Mouse (Mus musculus): ENCODE measurements around the gene Tnrc6c. TPM values are rescaled to one million over a fixed set of nuclear protein-coding genes. Genes with fewer than 3 reads are reported as not detected.
A peak's percentile ranks its signal among the peaks of the same experiment; 100 is the strongest.

Gene Tnrc6c
- polyA plus RNA-seq, 1 experiment = 24.8 TPM

GRCm38 (mm10) chr11:117686021-117686420 is 31.9 kb downstream of the Tnrc6c start:
- H3K4me1 ChIP-seq (ENCODE audit: control insufficient read depth, insufficient read depth, low read length) = no peaks in the 10 kb centered on the region
- no peak for TF ChIP-seq CTCF (IDR thresholded peaks at IDR 0.05; ENCODE audit: borderline replicate concordance, insufficient read depth, low read length)
- H3K27ac ChIP-seq (ENCODE audit: insufficient read depth, low read length) = no peak overlapping the region
- no peak overlapping the region for H3K4me3 ChIP-seq (ENCODE audit: insufficient read depth, low read length)

GRCm38 (mm10) chr11:117688603-117689002 is 34.5 kb downstream of the Tnrc6c start:
- TF ChIP-seq POLR2A (IDR thresholded peaks at IDR 0.05; ENCODE audit: low read depth, low read length) = no peak
- TF ChIP-seq CTCF (IDR thresholded peaks at IDR 0.05; ENCODE audit: borderline replicate concordance, insufficient read depth, low read length) = no peak
- H3K4me1 ChIP-seq (ENCODE audit: control insufficient read depth, insufficient read depth, low read length) = no peaks in the 10 kb centered on the region
- no peak overlapping the region for H3K27ac ChIP-seq (ENCODE audit: insufficient read depth, low read length)
- no peak overlapping the region for H3K4me3 ChIP-seq (ENCODE audit: insufficient read depth, low read length)

- TF ChIP-seq POLR2A (IDR thresholded peaks at IDR 0.05; ENCODE audit: low read depth, low read length) = no peak
- no peak for TF ChIP-seq CTCF (IDR thresholded peaks at IDR 0.05; ENCODE audit: borderline replicate concordance, insufficient read depth, low read length)
- H3K27ac ChIP-seq (ENCODE audit: insufficient read depth, low read length) = no peak overlapping the region
- no peak overlapping the region for H3K4me3 ChIP-seq (ENCODE audit: insufficient read depth, low read length)
- no peaks in the 10 kb centered on the region for H3K4me1 ChIP-seq (ENCODE audit: control insufficient read depth, insufficient read depth, low read length)
Observed at GRCm38 (mm10) chr11:117691311-117691710, 37.2 kb downstream of the Tnrc6c start.

- H3K4me1 ChIP-seq (ENCODE audit: control insufficient read depth, insufficient read depth, low read length) = no peaks in the 10 kb centered on the region; the same call in 1 of the 2 replicates
- H3K4me3 ChIP-seq (ENCODE audit: insufficient read depth, low read length) = no peak overlapping the region
- TF ChIP-seq CTCF (IDR thresholded peaks at IDR 0.05; ENCODE audit: borderline replicate concordance, insufficient read depth, low read length) (no peak), POLR2A (IDR thresholded peaks at IDR 0.05; ENCODE audit: low read depth, low read length) (no peak)
- no peak overlapping the region for H3K27ac ChIP-seq (ENCODE audit: insufficient read depth, low read length)
Observed at GRCm38 (mm10) chr11:117694050-117694449, 40.0 kb downstream of the Tnrc6c start.

GRCm38 (mm10) chr11:117696585-117696984 is 42.5 kb downstream of the Tnrc6c start:
- no peak for TF ChIP-seq POLR2A (IDR thresholded peaks at IDR 0.05; ENCODE audit: low read depth, low read length)
- H3K4me3 ChIP-seq (ENCODE audit: insufficient read depth, low read length) = no peak overlapping the region
- no peaks in the 10 kb centered on the region; the same call in 1 of the 2 replicates for H3K4me1 ChIP-seq (ENCODE audit: control insufficient read depth, insufficient read depth, low read length)
- no peak overlapping the region for H3K27ac ChIP-seq (ENCODE audit: insufficient read depth, low read length)

GRCm38 (mm10) chr11:117700871-117701270 is 46.8 kb downstream of the Tnrc6c start:
- H3K4me3 ChIP-seq (ENCODE audit: insufficient read depth, low read length) = no peak overlapping the region
- H3K27ac ChIP-seq (ENCODE audit: insufficient read depth, low read length) = no peak overlapping the region
- TF ChIP-seq CTCF (IDR thresholded peaks at IDR 0.05; ENCODE audit: borderline replicate concordance, insufficient read depth, low read length) (no peak), POLR2A (IDR thresholded peaks at IDR 0.05; ENCODE audit: low read depth, low read length) (no peak)
- H3K4me1 ChIP-seq (ENCODE audit: control insufficient read depth, insufficient read depth, low read length) = no peaks in the 10 kb centered on the region; the same call in 1 of the 2 replicates

- Histone ChIP-seq H3K4me3 (ENCODE audit: insufficient read depth, low read length) (no peak overlapping the region), H3K4me1 (ENCODE audit: control insufficient read depth, insufficient read depth, low read length) (peaks cover 10% of the 10 kb centered on the region), H3K27ac (ENCODE audit: insufficient read depth, low read length) (peak overlapping the region; percentile 97; the same call in 1 of the 2 replicates)
- TF ChIP-seq POLR2A (IDR thresholded peaks at IDR 0.05; ENCODE audit: low read depth, low read length) (no peak), CTCF (IDR thresholded peaks at IDR 0.05; ENCODE audit: borderline replicate concordance, insufficient read depth, low read length) (no peak)
Observed at GRCm38 (mm10) chr11:117706267-117706666, 52.2 kb downstream of the Tnrc6c start.

- Histone ChIP-seq H3K27ac (ENCODE audit: insufficient read depth, low read length) (peak overlapping the region; percentile 97), H3K4me3 (ENCODE audit: insufficient read depth, low read length) (no peak overlapping the region), H3K4me1 (ENCODE audit: control insufficient read depth, insufficient read depth, low read length) (peaks cover 10% of the 10 kb centered on the region)
- peak; percentile 33 for TF ChIP-seq POLR2A (IDR thresholded peaks at IDR 0.05; ENCODE audit: low read depth, low read length)
- no peak for TF ChIP-seq CTCF (IDR thresholded peaks at IDR 0.05; ENCODE audit: borderline replicate concordance, insufficient read depth, low read length)
Observed at GRCm38 (mm10) chr11:117707238-117707637, 53.1 kb downstream of the Tnrc6c start.

- Histone ChIP-seq H3K27ac (ENCODE audit: insufficient read depth, low read length) (no peak overlapping the region), H3K4me1 (ENCODE audit: control insufficient read depth, insufficient read depth, low read length) (peaks cover 10% of the 10 kb centered on the region), H3K4me3 (ENCODE audit: insufficient read depth, low read length) (no peak overlapping the region)
- TF ChIP-seq CTCF (IDR thresholded peaks at IDR 0.05; ENCODE audit: borderline replicate concordance, insufficient read depth, low read length) (no peak), POLR2A (IDR thresholded peaks at IDR 0.05; ENCODE audit: low read depth, low read length) (no peak)
Observed at GRCm38 (mm10) chr11:117709308-117709707, 55.2 kb downstream of the Tnrc6c start.

GRCm38 (mm10) chr11:117710815-117711294 is 56.8 kb downstream of the Tnrc6c start:
- peaks cover 10% of the 10 kb centered on the region for H3K4me1 ChIP-seq (ENCODE audit: control insufficient read depth, insufficient read depth, low read length)
- H3K27ac ChIP-seq (ENCODE audit: insufficient read depth, low read length) = no peak overlapping the region
- no peak overlapping the region for H3K4me3 ChIP-seq (ENCODE audit: insufficient read depth, low read length)
- TF ChIP-seq POLR2A (IDR thresholded peaks at IDR 0.05; ENCODE audit: low read depth, low read length) = no peak
- no peak for TF ChIP-seq CTCF (IDR thresholded peaks at IDR 0.05; ENCODE audit: borderline replicate concordance, insufficient read depth, low read length)

GRCm38 (mm10) chr11:117712065-117712464 is 58.0 kb downstream of the Tnrc6c start:
- TF ChIP-seq POLR2A (IDR thresholded peaks at IDR 0.05; ENCODE audit: low read depth, low read length) (no peak), CTCF (IDR thresholded peaks at IDR 0.05; ENCODE audit: borderline replicate concordance, insufficient read depth, low read length) (no peak)
- no peak overlapping the region for H3K4me3 ChIP-seq (ENCODE audit: insufficient read depth, low read length)
- H3K4me1 ChIP-seq (ENCODE audit: control insufficient read depth, insufficient read depth, low read length) = peaks cover 4% of the 10 kb centered on the region
- H3K27ac ChIP-seq (ENCODE audit: insufficient read depth, low read length) = no peak overlapping the region

Data from embryonic fibroblast, embryonic 13.5 days (primary cell).